Mouse (Mus musculus) T-cell, adult 2 months (primary cell): Measurements from ENCODE around the gene Igsf23.
"Not testable (repeated sequence)": the region's sequence is repeated elsewhere in the genome, so short reads cannot be mapped to it uniquely, and the experiment has no call there.

ENCODE experiments used
- DNase-seq: peaks from one replicate; pipeline ENCODE4 v3.0.0; 2022; ENCODE audit warnings: low spot score

Igsf23 gene

DNA sequence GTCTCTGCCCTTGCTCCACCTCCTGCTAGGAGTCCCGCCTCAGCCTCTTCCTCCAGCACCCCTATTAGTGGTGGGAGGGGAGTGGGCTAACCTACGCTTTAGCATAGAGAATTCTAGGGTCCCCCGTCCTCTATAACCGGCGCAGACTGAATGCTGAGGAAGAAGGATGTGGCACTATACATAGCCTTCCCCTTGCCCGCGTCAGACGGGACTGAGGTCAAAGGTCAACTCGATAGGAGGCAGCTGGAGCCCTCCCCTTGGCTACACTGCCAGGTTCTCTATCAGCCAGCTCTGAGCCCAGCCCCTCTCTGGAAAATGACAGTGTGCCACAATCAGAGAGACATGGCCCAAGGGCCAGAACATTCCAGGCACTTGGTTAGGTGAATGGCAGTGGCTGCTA is at the start of gene Igsf23:
TSS of gene Igsf23 (minus strand) at position 168 of the 400 bp plus-strand sequence.
- no peak for DNase-seq

- DNase-seq: not testable (repeated sequence)
These were observed 46.2 kb upstream of the Igsf23 start for GRCm38 (mm10) chr7:19996721-19997120.

- not testable (repeated sequence) for DNase-seq
These were observed 40.6 kb upstream of the Igsf23 start, which contains the start of gene Nlrp9b for GRCm38 (mm10) chr7:19991165-19991564. Gene Nlrp9b, plus strand, starts transcription at chr7:19991465.

DNA sequence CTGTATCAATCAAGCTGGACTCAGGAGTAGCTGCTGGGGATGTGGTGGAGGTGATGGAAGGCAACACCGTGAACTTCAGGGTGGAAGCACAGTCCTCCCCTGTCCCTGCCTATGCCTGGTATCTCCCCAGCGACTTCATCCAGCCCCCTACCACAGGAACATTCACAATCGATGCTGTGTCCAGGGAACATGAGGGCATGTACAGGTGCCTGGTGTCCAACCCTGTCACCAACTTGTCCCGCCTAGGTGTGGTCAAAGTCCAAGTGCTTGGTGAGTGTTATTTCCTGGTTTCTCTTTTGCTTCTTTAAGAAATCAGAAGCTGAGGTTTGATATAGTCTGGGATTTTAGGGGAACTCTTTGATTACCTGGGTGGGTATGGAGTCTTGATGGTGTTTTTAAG is 21.0 kb upstream of the Igsf23 start:
- no peak for DNase-seq

DNA sequence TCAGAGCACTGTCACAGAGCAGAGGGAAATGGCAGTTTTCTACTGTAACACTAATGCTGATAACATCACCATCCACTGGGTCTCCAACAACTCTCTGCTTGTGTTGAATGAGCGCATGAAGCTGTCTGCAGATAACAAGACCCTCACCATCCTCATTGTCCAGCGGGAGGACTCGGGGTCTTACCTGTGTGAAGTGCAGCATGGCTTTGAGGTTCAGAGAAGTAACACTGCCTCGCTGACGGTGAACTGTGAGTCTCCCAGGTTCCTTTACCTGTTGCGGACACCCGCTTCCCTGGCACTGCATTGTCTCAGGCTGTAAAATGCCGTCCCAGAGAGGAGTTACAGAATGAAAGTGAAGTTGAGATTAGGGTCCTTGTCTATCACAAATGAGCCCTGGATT is 19.6 kb upstream of the Igsf23 start:
- no peak for DNase-seq

DNA sequence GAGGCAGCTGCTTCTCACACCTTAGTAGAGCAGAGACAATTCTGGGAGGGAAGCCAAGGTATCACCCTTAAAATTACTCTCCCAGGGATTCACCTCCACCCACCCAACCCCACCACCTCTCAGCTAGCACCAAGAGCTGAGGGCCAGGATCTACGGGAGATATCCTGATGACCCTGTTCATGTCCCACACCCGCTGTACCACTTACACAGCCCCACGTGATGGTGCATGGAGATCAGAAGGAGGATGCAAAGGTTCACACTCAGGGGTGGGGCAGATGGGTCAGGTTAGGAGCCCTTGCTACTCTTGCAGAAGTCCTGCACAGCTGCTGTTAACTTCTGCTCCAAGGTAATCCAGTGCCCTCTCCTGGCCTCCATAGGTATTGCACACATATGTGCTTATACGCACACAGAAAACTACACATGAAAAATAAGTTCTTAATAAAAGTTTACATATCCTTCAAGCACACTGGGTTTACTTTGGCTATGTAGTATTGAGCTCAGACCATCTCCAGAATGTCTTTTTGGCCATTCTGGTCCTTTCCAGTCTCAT is 19.1 kb upstream of the Igsf23 start:
- no peak for DNase-seq

DNA sequence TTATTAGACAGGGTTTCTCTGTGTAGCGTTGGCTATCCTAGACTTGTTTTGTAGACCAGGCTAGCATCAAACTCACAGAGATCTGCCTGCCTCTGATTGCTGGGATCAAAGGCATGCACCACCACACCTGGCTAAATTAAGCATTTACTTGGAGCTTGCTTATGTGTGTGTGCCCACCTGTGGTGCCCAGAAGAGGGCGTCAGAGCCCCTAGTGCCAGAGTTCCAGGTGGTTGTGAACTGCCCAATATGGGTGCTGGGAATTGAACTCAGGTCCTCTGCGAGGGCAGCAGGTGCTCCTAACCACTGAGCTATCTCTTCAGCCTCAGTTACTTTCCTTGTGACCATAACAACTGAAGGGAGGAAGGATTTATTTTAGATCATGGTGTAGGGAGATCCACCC is 18.6 kb upstream of the Igsf23 start:
- no peak for DNase-seq

- DNase-seq: no peak
These were observed 14.5 kb upstream of the Igsf23 start, which contains the start of gene Ceacam20 for GRCm38 (mm10) chr7:19964985-19965579. Gene Ceacam20, plus strand, starts transcription at chr7:19965412.

DNA sequence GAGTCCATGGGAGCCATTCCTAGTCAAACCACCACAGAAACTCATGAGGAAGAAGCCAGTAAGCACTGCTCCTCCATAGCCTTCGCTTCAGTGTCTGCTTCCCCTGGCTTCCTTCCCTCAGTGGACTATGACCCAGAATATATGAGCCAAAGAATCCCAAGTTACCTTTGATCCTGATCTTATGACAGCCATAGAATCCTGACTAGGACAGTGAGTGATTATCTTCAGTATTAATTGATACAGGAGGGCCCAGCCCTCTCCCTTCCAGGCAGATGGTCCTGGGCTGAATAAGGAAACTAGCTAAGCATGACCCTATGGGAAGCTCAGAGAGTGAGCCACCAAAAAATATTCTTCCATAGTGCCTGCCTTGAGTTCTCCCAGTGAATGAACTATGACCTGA is 11.9 kb upstream of the Igsf23 start:
- no peak for DNase-seq

DNA sequence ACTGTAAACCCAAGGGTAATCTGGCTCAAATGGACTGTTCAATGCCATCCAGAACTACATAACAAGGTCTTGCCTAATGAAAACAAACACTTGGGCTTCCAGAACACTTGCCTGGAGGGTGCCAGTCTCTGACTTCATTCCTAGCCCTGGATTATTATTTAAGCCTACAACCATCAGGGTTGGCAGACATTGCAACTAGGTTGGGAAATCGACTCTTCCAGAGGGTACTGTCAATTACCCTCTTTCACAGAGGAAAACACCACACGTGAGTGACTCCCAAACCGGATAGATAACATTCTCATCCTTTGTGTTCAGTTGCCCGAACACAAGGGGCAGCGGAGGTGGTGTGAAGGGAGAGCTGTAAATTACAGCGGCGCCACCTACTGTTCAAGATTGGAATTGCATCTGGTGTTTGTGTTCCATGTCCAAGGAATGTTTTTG is 5.8 kb upstream of the Igsf23 start:
- DNase-seq: peak; percentile 82

- no peak for DNase-seq
These were observed 5.3 kb upstream of the Igsf23 start for GRCm38 (mm10) chr7:19955861-19956260.

- no peak for DNase-seq
These were observed 2.5 kb upstream of the Igsf23 start for GRCm38 (mm10) chr7:19953054-19953453.

DNA sequence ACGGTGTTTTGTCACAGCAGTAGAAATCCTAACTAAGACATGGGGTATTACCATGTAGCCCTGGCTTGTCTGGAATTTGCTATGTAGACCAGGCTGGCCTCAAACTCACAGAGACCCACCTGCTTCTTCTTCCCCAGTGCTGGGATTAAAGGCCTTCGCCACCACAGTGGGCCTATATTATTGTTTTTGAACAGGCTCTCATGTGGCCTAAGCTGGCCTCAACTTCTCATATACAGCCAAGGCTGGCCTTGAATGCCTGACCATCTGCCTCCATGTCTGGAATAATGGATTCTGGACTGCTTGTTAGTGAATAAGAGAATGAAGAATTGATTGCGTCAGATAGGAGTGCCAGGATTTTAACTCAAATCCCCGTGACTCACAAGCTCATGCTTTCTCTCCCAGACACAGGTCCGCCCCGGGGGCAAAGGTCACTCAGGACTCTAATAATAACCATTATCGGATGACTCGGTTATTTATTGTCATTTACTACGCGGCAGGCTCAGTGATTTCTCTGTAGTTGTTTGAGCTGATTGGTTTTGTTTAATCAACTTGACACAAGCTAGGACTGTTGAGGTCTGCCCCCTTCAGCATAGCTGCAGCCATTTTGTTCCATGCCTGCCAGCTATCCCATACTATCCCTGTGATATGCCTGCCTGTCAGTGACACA is 1.9 kb upstream of the Igsf23 start:
- DNase-seq: no peak

- peak; percentile 74 for DNase-seq
These were observed 560 bp downstream of the Igsf23 start for GRCm38 (mm10) chr7:19949996-19950395.

- peak; percentile 59 for DNase-seq
These were observed 1.6 kb downstream of the Igsf23 start for GRCm38 (mm10) chr7:19948956-19949355.

- DNase-seq: peak; percentile 79
These were observed 4.6 kb downstream of the Igsf23 start for GRCm38 (mm10) chr7:19945821-19946515.

DNA sequence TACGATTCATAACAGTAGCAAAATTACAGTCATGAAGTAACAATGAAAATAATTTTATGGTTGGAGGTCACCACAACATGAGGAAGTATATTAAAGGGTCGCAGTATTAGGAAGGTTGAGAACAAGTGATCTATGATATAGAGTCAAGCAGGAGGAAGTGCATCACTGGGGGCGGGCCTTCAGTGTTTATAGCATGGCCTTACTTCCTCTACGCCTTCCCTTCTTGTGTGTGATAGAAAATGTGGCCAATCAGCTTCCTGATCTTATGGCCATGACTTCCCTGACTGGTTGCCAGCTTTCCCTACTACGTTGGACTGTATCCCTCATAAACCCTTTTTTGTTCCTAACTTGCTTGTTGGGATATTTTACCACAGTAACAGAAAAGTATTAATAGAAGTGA is 5.4 kb downstream of the Igsf23 start:
- DNase-seq: peak; percentile 46

GRCm38 (mm10) chr7:19944709-19945108 is 5.8 kb downstream of the Igsf23 start:
- no peak for DNase-seq

DNA sequence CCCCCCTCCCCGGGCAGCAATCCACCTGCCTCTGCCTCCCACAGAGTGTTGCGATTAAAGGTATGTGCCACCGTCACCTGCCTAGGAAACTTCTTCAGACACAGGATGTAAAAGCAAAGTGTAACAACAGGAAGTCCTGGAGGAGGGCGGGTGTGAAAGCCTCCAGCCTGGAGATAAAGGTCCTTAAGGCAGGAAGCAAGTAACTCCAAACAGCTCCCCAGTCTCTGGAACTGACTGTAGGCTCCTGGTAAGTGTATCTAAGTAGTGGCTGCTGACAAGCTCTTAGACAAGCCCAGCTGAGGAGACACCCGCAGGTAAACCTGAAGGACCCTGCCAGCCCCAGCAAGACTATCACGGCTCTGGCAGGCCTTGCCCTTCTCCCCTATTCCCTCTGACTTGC is 10.3 kb downstream of the Igsf23 start:
- DNase-seq: peak; percentile 85

DNA sequence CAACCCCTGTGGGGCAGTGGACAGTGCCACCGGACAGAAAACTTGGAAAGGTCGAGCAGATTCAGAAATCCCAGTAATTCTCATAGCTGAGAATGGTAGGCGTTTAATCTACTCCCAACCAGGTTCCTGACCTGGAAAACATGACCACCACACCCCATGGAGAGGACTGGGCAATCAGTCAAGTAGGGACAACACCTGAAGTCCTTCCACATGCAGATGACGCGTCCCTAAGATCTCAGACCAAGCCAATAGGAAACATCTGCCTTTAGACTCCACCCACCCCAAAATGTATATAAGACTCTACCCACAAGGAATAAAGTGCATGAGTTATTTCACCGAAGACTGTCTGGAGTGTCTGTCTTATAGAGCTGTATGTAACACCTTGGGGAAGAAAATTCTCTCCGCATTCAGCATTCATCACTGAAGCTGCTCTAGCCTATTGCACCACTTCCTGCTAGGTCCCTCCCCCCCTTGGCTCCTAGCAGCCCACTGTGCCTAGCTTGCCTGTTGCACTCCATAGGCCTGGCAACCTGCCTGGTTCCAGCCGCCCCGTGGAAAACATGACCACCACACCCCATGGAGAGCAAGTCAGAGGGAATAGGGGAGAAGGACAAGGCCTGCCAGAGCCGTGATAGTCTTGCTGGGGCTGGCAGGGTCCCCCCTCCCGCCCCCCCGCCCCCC is 10.9 kb downstream of the Igsf23 start:
- peak; percentile 75 for DNase-seq

GRCm38 (mm10) chr7:19937229-19937821 is 13.2 kb downstream of the Igsf23 start:
- DNase-seq: no peak

- no peak for DNase-seq
These were observed 14.6 kb downstream of the Igsf23 start for GRCm38 (mm10) chr7:19935961-19936360.
